Mouse (Mus musculus) kidney, adult 2 months (tissue): Measurements from ENCODE around the gene Tmem171.

Source experiments
- CTCF ChIP-seq: fragments of 200-500 bp; conservative IDR thresholded peaks from 2 replicates; pipeline ENCODE4 v1.5.1; 2011; ENCODE audit warnings: low read depth, mild to moderate bottlenecking, control low read depth, low read length, moderate library complexity, mixed read lengths; ENCODE audit not compliant: insufficient read depth, insufficient read length
- POLR2A ChIP-seq: fragments of 200-500 bp; IDR thresholded peaks from one replicate; pipeline ENCODE4 v1.6.1; 2011; ENCODE audit warnings: low read depth, low read length, control low read depth

GRCm38 (mm10) chr13:98687931-98688330 lies 6.7 kb downstream of the Tmem171 start:
- TF ChIP-seq CTCF (no peak), POLR2A (no peak)
